Mouse (Mus musculus): ENCODE measurements around the gene Rps7.

Gene Rps7

DNA sequence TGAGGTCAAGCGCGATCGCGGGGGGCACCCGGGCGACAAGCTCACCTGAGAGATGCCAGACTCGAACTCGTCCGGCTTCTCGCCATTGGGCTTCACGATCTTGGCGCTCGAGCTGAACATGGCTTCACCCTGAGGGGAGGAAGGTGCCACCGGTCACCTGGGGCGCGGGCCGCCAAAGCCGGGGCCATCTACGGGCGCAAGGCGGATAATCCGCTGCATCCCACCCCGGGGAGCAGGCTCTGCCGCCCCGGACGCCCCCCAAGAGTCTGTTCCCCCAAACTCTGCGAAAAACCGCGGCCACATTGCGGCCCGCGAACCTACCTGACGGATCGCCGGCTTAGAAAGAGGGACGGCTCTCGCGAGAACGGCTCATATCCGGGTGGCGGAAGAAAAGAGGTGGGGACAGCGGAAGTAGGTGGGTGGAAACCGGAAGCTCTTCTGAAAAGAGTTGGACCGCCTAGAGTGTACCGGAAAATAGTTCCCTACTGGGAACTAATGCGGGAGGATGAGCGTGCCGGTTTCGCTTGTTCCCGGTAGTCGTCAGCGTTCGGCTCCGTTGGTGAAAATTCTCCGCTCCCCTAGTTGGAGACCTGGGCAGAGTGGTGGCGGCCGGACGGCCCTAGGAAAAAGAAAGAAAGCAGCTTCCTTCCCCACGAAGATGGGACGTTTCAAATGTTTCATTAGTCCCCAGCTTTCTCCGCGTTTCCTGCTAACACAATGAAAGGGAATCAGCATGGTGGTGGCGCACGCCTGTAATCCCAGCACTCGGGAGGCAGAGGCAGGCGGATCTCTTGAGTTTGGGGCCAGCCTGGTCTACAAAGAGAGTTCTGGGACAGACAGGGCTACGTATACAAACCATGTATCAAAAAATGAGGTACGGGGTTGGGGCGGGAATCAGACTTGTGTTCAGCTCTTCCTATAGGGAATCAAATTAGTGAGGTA, at the start of gene Rps7:
Gene Rps7 (minus strand): TSS at position 419 of the 942 bp plus-strand sequence.
- DNase-seq (ENCODE audit: low spot score in 2 of 2): peak; percentile 90 to 94

DNA sequence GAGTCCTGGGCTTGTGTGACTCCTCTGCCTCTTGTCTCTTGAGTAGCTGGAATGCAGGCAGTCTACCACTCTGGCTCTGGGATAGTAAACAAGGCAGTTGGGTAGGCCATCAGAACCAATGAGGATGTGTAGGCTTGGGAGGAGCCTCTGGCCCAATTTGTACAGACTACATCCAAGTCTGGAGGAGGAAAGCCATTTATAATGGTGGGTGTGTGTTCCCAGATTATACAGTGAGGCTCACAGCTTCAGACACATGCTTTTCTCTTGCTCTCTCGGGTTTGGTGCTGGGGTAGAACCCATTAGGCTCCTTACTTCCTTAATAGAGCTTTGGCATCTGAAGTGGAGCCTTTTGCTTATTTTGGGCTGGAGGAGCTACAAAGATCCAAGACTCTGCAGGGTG, 48.9 kb upstream of the Rps7 start:
- DNase-seq (ENCODE audit: low spot score in 2 of 2): no peak

DNA sequence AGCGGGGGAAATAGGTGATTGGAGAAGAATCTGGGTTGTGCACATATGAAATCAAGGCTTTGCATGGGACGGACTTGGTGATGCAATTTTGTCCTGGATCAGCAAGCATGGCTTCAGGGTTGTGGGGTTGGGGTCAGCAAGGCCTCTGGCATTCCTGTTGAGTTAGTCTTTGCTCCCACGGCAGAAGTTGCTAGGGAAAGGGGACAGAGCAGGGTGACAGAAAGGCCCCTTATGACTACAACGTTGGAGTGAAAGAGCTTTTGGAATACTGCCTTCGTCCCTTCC, 40.1 kb upstream of the Rps7 start:
- DNase-seq (ENCODE audit: low spot score in 2 of 2): no peak

DNA sequence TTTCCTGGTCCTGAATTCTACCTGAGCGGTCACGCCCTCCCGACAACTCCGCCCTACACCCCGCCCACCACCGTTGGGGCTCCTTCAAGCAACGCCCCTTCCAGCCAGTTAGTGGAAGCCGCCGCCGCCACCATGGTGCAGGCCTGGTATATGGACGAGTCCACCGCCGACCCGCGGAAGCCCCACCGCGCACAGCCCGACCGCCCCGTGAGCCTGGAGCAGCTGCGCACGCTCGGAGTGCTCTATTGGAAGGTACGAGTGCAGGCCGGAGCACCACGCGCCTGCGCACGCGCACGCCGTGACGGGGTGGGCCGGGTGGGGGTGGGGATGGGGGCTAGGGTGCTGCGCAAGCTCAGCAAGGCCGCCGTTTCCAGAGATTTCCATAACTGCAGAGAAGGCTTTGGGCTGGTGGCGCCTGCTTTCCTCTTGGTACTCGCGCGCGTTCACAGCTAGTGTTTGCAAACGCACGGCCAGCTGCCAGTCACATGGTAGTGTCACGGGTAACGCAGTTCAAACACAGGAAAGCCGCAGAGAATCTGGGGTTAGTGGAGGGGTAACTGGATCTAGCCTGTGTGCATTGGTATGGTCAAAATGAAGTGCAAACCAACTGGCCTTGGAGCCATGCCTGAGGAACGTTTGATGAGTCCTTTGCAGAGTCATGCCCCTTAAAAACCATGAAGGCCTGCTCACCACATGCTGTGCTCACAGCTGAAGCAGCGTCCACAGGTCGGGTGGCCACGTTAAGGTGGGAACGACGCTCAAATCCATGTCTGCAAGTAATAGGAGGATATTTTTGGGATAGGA, 39.6 kb upstream of the Rps7 start, which contains the start of gene Adi1:
Gene Adi1 (plus strand): TSS at position 111 of the 804 bp plus-strand sequence.
- peak; percentile 74 for DNase-seq (ENCODE audit: low spot score in 2 of 2)

DNA sequence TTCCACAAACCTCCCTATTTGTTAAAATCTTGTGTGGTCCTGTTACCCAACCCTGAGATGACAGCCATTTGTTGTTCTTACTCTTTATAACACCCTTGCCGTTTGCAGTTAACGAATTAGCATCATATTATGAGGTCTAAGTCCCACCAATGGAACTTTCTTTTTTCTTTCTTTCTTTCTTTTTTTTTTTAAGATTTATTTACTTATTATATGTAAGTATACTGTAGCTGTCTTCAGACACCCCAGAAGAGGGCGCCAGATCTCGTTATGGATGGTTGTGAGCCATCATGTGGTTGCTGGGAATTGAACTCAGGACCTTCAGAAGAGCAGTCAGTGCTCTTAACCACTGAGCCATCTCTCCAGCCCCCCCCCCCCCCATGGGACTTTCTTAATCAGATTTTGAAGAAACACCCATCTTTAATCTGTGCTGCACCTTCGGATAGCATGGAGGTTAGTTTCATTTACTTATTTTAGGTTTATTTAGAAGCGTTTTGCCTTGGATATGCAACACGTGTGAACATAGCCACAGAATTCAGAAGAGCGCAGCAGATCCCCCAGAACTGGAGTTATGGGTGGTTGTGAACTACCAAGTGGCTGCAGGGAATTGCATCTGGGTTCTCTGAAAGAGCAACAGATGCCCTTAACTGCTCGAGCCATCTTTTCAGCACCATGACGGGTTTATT, 38.4 kb upstream of the Rps7 start:
- DNase-seq (ENCODE audit: low spot score in 2 of 2): no peak

DNA sequence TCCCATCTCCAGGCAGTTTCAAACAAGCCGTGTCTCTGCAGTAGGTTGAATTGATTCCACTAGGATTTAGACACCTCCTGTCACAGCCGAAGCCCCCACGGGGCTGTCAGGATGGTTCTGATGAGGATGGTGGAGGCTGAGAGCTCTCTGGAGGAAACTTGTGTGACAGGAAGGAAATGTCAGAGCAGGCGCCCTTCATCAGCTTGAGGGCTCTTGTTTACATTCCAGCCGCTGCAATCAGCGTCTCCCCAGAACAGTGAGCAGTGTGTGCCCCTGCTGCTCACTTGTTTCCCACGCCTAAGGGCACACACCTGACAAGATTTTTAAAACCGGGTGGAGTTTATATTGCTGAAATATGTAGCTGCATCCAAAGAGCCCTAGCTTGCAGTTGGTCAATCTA, 31.5 kb upstream of the Rps7 start:
- DNase-seq (ENCODE audit: low spot score in 2 of 2): no peak

DNA sequence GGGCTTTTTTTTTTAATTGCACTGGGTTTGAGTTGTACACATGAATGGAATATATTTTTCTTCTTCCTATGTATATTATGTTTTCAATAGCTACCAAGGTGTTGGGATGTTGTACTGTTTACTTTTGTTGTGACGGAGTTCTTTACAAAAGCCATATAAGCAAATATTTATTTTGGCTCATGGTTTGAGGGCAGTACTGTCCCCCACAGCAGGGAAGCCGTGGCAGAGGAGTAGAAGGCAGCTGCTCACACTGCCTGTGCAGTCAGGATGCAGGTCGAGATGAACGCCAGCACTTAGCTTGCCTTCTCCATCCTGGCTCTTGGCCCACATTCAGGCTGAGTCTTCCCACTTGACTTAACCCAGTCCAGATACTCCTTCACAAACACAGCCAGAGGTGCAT, 31.0 kb upstream of the Rps7 start:
- no peak for DNase-seq (ENCODE audit: low spot score in 2 of 2)

DNA sequence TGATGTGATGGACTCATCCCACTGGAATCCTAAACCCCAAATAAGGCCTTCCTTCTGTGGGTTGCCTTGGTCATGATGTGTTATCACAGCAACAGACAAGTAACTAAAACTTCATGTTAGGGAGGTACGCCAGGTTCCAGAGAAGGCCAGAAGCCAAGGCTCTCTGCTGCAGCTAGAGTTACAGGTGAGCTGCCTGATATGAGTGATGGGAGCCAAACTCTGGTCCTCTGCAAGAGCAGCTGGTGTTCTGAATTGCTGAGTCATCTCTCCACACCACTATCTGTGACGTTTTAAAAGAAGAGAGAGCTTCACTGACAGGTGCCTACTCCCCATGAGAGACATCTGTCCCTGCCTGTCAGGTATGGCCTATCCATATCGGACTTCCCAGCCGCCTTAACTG, 26.9 kb upstream of the Rps7 start:
- no peak for DNase-seq (ENCODE audit: low spot score in 2 of 2)

DNA sequence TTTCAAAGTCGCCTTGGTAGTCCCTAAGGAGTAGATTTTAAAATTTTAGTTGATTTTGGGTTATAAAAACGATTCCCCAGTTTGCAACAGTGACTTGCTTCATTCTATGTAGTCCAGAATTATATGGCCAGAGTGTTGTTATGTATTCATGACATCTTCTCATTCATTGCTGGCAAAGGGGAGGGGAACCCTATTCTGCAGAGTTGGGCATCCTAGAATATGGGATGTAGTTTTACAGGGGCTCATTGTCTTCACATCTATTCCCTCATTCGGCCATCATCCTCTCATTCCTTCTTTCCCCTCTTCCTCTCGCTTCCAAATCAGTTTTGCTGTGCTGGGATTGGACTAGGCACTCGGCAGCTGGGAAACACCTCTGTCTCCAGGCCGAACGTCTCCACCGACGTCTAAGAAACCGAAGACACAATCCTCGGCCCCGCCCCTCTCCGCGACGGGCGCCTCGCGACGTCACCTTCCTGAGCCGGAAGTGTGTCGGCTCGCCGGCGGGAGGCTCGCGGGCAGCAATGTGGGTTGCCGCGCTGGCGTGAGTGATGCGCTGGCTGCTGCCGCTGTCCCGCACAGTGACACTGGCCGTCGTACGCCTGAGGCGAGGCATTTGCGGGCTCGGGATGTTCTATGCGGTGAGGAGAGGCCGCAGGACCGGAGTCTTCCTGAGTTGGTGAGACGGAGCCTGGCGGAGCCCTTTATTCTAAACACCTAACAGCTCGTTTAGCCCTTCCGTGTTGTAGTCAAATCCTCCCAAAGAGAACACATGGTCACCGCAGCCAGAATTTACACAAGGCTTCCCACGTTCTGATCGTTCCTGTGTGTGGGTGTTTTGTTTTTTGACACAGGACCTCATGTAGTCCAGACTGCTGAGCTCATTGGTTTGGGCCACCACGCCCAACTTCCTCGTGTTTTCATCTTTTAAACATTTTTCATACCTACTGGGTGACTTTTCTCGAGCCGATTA, 13.7 kb upstream of the Rps7 start, which contains the start of gene Rnaseh1:
Gene Rnaseh1 (plus strand): TSS at position 462 of the 970 bp plus-strand sequence.
- peak; percentile 84 to 88 for DNase-seq (ENCODE audit: low spot score in 2 of 2)

DNA sequence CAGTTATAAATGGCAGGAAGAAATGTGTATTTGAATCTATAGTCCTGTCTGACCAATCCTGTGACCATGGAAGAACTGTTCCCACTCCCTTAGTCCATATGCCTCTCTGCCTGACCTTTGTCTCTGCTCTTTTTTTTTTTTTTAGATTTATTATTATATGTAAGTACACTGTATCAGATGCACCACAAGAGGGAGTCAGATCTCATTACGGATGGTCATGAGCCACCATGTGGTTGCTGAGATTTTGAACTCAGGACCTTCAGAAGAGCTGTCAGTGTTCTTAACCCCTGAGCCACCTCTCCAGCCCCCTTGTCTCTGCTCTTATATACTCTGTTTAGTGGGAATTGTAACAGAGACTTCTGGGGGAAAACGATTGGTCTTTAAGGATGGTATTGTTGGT, 3.0 kb upstream of the Rps7 start:
- DNase-seq (ENCODE audit: low spot score in 2 of 2): no peak

DNA sequence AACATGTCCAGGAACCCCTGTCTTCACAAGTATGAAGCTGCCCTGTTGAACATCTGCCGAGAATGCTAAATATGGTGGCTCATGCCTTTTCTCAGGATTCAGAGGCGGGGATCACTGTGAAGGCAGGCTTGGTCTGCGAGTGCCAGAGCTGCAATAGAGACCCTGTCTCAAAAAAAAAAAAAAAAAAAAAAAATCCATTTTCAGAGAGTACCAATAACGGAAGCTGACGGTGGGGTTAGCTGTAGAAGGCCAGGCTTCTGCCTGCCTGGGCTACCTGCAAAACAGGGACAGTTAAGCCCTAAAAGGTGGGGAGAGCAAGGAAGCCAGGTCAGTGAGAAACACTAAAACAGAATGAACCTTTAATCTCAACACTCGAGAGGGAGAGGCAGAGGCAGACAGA, 790 bp upstream of the Rps7 start:
- DNase-seq (ENCODE audit: low spot score in 2 of 2): no peak

DNA sequence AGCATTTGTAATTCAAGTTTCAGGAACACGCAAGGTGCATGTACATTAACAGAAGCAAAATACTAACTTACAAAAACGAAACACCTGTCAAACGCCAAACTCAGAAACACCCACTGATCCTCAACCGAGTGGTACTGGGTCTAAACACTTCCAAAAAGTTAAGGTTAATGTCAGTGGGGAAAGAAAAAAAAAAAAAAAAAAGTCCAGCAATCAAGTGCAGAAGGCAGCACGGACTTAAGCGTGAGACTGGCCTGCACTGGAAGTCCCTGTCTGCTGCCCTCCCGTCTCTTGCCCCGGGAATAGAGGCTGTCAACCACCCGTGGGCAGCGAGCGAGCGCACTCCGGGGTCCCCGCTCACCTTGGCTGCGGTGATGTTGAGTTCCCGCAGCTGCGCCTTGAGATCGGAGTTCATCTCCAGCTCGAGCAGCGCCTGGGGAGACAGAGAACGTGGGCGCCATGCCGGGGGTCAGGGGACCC, 657 bp downstream of the Rps7 start:
- DNase-seq (ENCODE audit: low spot score in 2 of 2): no peak

DNA sequence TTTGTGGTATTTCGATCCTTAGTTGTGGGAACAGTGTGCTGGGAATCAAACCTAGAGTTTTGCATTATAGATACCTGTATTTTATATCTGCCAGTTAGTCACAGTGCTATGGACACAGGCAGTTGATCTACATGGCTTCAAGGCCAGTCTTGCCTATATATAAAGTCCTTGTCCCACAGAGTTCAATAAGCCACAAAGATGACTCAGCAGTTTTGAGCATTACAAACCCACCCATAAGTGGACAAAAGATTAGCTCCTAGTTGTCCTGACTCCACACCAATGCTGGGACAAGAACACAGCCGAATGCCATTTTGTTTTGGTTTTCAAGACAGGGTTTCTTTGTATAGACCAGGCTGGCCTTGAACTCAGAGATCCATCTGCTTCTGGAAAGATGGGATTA, 7.3 kb downstream of the Rps7 start:
- DNase-seq (ENCODE audit: low spot score in 2 of 2): no peak

DNA sequence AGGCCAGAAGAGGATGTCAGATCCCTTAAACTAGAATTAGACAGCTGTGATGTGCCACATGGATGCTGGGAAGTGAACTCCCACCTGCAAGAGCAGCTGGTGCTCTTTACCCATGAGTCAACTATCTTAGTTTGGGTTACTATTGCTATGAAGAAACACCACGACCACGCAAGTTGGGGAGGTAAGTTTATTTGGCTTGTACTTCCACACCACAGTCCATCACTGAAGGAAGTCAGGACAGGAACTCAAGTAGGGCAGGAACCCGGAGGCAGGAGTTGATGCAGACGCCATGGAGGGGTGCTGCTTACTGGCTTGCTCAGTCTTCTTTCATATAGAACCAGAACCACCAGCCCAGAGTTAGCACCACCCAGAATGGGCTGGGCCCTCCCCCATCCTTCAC, 8.7 kb downstream of the Rps7 start:
- no peak for DNase-seq (ENCODE audit: low spot score in 2 of 2)

DNA sequence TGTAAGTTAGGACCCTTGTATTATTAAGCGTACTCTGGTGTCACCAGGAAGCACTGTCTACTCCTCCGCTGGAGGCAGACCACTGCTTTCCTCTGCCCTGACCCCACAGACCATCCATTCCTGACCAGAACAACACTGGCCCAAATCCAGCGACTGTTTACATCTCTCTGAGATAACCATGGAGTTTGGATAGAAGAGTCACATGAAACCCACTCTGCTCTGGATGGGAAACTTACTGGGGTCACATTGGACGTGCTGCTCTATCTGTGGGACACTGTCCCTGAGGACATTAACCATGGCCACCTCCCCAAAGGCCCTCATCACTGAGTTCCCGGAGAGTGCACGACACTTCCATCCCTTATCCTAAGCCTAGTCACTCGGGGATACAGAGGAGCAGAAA, 10.3 kb downstream of the Rps7 start:
- DNase-seq (ENCODE audit: low spot score in 2 of 2): no peak

DNA sequence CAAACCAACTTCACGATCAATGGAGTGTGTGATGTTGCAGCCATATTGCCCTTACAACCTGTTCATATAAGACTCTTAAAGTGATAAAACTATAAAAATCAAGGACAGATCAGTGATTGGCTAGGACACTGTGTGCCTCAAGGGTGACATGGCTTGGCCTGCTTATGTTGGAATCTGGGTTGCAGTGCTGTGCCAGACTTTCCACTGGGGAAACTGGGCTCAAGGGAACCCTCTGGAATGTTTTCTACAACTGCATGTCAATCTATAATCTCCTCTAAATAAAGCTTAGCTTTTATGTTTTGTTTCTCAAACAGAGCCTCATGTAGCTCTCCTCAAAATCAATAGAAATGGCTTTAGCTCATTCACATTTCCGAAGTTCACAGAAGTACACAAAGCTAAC, 11.5 kb downstream of the Rps7 start:
- DNase-seq (ENCODE audit: low spot score in 2 of 2): no peak

DNA sequence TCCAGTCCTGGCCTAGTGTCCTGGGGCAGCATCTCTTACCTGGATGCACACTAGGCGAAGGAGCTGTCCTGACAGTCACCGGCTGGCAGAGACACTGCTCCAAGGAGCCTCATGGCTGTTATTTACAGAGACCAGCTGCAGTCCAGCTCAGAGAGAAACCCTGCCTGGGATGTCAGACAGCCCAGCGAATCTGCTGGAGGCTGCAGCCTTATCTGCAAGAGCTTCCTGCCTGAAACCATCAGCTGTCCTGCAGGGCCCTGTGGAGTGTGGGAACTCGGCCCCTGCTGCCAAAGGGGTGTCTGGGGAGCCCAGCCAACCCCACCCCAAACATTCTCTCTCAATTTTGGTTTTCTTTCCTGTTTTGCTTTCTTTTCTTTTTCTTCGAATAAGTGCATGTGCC, 12.6 kb downstream of the Rps7 start, which contains the start of gene Colec11:
Gene Colec11 (minus strand): TSS at position 183 of the 400 bp plus-strand sequence.
- DNase-seq (ENCODE audit: low spot score in 2 of 2): no peak

DNA sequence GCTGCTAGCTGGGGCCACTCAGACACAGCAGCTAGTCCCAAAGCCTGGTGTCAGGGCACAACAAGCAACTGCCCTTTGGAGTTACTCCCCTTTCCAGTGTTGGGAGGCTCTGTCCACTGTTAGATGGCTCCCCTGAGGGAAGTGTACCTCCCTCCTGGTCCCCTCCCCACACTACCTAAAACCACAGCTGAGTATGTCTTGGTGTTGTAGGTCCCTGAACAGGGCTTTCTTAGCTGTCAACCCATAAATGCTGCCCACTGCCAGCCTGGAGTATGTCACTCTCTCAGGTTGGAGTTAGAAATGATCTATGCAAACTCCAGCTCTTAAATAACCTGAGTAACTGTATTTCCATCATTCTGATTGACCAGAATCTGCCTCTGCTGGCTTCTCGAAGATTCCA, 13.1 kb downstream of the Rps7 start:
- DNase-seq (ENCODE audit: low spot score in 2 of 2): no peak

DNA sequence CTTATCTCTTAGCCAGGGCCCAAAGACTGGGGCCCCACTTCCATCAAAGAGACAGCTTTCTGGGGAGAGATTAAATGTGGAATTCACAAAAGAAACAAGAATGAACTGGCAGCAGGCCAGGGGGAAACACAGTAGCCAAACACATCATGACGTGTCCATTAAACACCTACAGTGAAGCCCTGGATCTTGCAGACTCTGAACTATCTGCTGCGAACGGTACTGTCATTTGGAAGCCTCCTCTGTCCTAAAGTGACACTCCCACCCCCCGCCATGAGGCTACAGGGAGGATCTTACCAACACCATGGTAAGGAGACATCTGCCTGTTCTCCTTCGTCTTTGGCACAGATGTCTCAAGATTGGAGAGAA, 13.6 kb downstream of the Rps7 start:
- no peak for DNase-seq (ENCODE audit: low spot score in 2 of 2)

DNA sequence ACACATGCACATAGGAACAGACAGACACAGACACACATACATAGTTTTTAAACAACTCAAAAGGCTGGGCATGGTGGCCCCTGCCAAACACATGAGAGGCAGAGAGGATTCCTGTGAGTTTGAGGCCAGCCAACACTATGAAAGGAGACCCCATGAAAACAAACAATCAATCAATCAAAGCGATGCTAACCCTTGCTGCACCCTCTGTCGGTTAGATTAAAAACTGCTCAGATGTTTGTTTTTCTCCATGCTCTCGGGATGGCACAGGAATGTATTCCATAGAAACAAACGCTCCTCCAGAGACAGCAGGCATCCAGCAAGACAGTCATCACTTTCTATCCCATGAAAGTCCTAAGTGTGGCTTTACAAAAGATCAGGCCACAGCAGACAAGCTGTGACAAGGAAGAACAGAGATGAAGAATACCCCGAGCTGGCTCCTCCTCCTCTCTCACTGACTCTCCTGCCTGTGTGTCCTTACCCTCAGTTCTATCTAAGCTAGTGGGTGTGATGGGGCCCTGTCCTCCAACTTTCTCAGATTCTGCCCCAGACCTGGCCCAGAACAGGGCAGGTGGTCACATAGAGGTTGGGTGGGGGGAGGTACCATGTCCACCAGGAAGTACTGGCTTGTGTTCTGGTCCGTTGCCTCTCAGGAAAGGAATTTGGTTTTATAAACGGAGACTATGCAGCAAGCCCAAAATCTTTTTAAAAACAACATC, 14.1 kb downstream of the Rps7 start:
- no peak for DNase-seq (ENCODE audit: low spot score in 2 of 2)

Measured in spleen, postnatal 36 days (tissue).